Mouse (Mus musculus): Measurements from ENCODE around the gene Pacs1. TPM values are rescaled to one million over a fixed set of nuclear protein-coding genes. Genes with fewer than 3 reads are reported as not detected.
"Not testable (repeated sequence)": the region's sequence is repeated elsewhere in the genome, so short reads cannot be mapped to it uniquely, and the experiment has no call there.

Gene Pacs1
- polyA plus RNA-seq, 1 experiment from 2014 or later: 15.5 TPM

GRCm38 (mm10) chr19:5152261-5152660 is 120.7 kb downstream of the Pacs1 start:
- no peak overlapping the region for H3K9ac ChIP-seq (ENCODE audit: low read length)
- no peaks in the 10 kb centered on the region for H3K27me3 ChIP-seq (ENCODE audit: control insufficient read depth, insufficient read depth, low read length)
- no peak overlapping the region for H3K4me3 ChIP-seq (ENCODE audit: low read length)
- no peak overlapping the region for H3K4me2 ChIP-seq (ENCODE audit: low read depth, low read length)
- H3K9me3 ChIP-seq (replicated peaks; ENCODE audit: control insufficient read depth, low read length): no peaks in the 10 kb centered on the region
- H3K36me3 ChIP-seq (ENCODE audit: control insufficient read depth, insufficient read depth): peaks cover 16% of the 10 kb centered on the region
- ATAC-seq (replicated peaks; ENCODE audit: extremely low read depth, insufficient read depth, low FRiP score): no peak
- 86% methylated on average over 6 of the region's 6 CpGs for WGBS
- H3K4me1 ChIP-seq (ENCODE audit: control insufficient read depth, insufficient read depth, low read length): no peaks in the 10 kb centered on the region
- H3K27ac ChIP-seq (ENCODE audit: low read length): no peak overlapping the region

GRCm38 (mm10) chr19:5151741-5152140 is 121.2 kb downstream of the Pacs1 start:
- H3K36me3 ChIP-seq (ENCODE audit: control insufficient read depth, insufficient read depth): peaks cover 16% of the 10 kb centered on the region
- no peaks in the 10 kb centered on the region for H3K27me3 ChIP-seq (ENCODE audit: control insufficient read depth, insufficient read depth, low read length)
- 88% methylated on average over 5 of the region's 5 CpGs for WGBS
- no peak overlapping the region for H3K4me3 ChIP-seq (ENCODE audit: low read length)
- H3K9ac ChIP-seq (ENCODE audit: low read length): no peak overlapping the region
- ATAC-seq (replicated peaks; ENCODE audit: extremely low read depth, insufficient read depth, low FRiP score): no peak
- no peaks in the 10 kb centered on the region for H3K9me3 ChIP-seq (replicated peaks; ENCODE audit: control insufficient read depth, low read length)
- H3K4me1 ChIP-seq (ENCODE audit: control insufficient read depth, insufficient read depth, low read length): no peaks in the 10 kb centered on the region
- no peak overlapping the region for H3K27ac ChIP-seq (ENCODE audit: low read length)
- no peak overlapping the region for H3K4me2 ChIP-seq (ENCODE audit: low read depth, low read length)

GRCm38 (mm10) chr19:5151331-5151730 is 121.6 kb downstream of the Pacs1 start:
- H3K4me1 ChIP-seq (ENCODE audit: control insufficient read depth, insufficient read depth, low read length): no peaks in the 10 kb centered on the region
- H3K27me3 ChIP-seq (ENCODE audit: control insufficient read depth, insufficient read depth, low read length): no peaks in the 10 kb centered on the region
- WGBS: 38% methylated on average over 3 of the region's 3 CpGs
- no peak overlapping the region for H3K9ac ChIP-seq (ENCODE audit: low read length)
- H3K4me2 ChIP-seq (ENCODE audit: low read depth, low read length): no peak overlapping the region
- no peak for ATAC-seq (replicated peaks; ENCODE audit: extremely low read depth, insufficient read depth, low FRiP score)
- no peaks in the 10 kb centered on the region for H3K9me3 ChIP-seq (replicated peaks; ENCODE audit: control insufficient read depth, low read length)
- H3K27ac ChIP-seq (ENCODE audit: low read length): no peak overlapping the region
- peaks cover 18% of the 10 kb centered on the region for H3K36me3 ChIP-seq (ENCODE audit: control insufficient read depth, insufficient read depth)
- no peak overlapping the region for H3K4me3 ChIP-seq (ENCODE audit: low read length)

- WGBS: 93% methylated on average over 6 of the region's 6 CpGs
Observed at GRCm38 (mm10) chr19:5150358-5150757, 122.6 kb downstream of the Pacs1 start.

GRCm38 (mm10) chr19:5149041-5149440 is 123.9 kb downstream of the Pacs1 start:
- H3K27ac ChIP-seq (ENCODE audit: low read length); H3K4me2 ChIP-seq (ENCODE audit: low read depth, low read length); ATAC-seq (replicated peaks; ENCODE audit: extremely low read depth, insufficient read depth, low FRiP score); H3K9ac ChIP-seq (ENCODE audit: low read length); H3K27me3 ChIP-seq (ENCODE audit: control insufficient read depth, insufficient read depth, low read length); H3K4me3 ChIP-seq (ENCODE audit: low read length); H3K9me3 ChIP-seq (replicated peaks; ENCODE audit: control insufficient read depth, low read length); H3K4me1 ChIP-seq (ENCODE audit: control insufficient read depth, insufficient read depth, low read length): not testable (repeated sequence)
- 74% methylated on average over 6 of the region's 6 CpGs for WGBS
- H3K36me3 ChIP-seq (ENCODE audit: control insufficient read depth, insufficient read depth): peaks cover 15% of the 10 kb centered on the region

More at GRCm38 (mm10) chr19:5150358-5150757, 122.6 kb downstream of the Pacs1 start:
- H3K9me3 ChIP-seq (replicated peaks; ENCODE audit: control insufficient read depth, low read length): no peaks in the 10 kb centered on the region
- H3K27me3 ChIP-seq (ENCODE audit: control insufficient read depth, insufficient read depth, low read length): no peaks in the 10 kb centered on the region
- no peak for ATAC-seq (replicated peaks; ENCODE audit: extremely low read depth, insufficient read depth, low FRiP score)
- H3K4me1 ChIP-seq (ENCODE audit: control insufficient read depth, insufficient read depth, low read length): no peaks in the 10 kb centered on the region
- H3K4me2 ChIP-seq (ENCODE audit: low read depth, low read length): no peak overlapping the region
- no peak overlapping the region for H3K9ac ChIP-seq (ENCODE audit: low read length)
- H3K4me3 ChIP-seq (ENCODE audit: low read length): no peak overlapping the region
- peaks cover 15% of the 10 kb centered on the region for H3K36me3 ChIP-seq (ENCODE audit: control insufficient read depth, insufficient read depth)
- no peak overlapping the region for H3K27ac ChIP-seq (ENCODE audit: low read length)

- H3K4me2 ChIP-seq (ENCODE audit: low read depth, low read length): no peak overlapping the region
- H3K27ac ChIP-seq (ENCODE audit: low read length): no peak overlapping the region
- H3K9me3 ChIP-seq (replicated peaks; ENCODE audit: control insufficient read depth, low read length): no peaks in the 10 kb centered on the region
- no peak overlapping the region for H3K4me3 ChIP-seq (ENCODE audit: low read length)
- H3K27me3 ChIP-seq (ENCODE audit: control insufficient read depth, insufficient read depth, low read length): no peaks in the 10 kb centered on the region
- WGBS: 8% methylated on average over 2 of the region's 2 CpGs
- no peak overlapping the region for H3K9ac ChIP-seq (ENCODE audit: low read length)
- no peak for ATAC-seq (replicated peaks; ENCODE audit: extremely low read depth, insufficient read depth, low FRiP score)
- peaks cover 3% of the 10 kb centered on the region; the same call in 1 of the 2 replicates for H3K4me1 ChIP-seq (ENCODE audit: control insufficient read depth, insufficient read depth, low read length)
- peaks cover 12% of the 10 kb centered on the region for H3K36me3 ChIP-seq (ENCODE audit: control insufficient read depth, insufficient read depth)
Observed at GRCm38 (mm10) chr19:5139640-5140039, 133.3 kb downstream of the Pacs1 start.

- H3K9ac ChIP-seq (ENCODE audit: low read length): no peak overlapping the region
- H3K27ac ChIP-seq (ENCODE audit: low read length): no peak overlapping the region
- no peak overlapping the region for H3K4me3 ChIP-seq (ENCODE audit: low read length)
- no peaks in the 10 kb centered on the region for H3K27me3 ChIP-seq (ENCODE audit: control insufficient read depth, insufficient read depth, low read length)
- no peaks in the 10 kb centered on the region for H3K4me1 ChIP-seq (ENCODE audit: control insufficient read depth, insufficient read depth, low read length)
- 71% methylated on average over 4 of the region's 4 CpGs for WGBS
- H3K9me3 ChIP-seq (replicated peaks; ENCODE audit: control insufficient read depth, low read length): no peaks in the 10 kb centered on the region
- peaks cover 4% of the 10 kb centered on the region; the same call in 1 of the 2 replicates for H3K36me3 ChIP-seq (ENCODE audit: control insufficient read depth, insufficient read depth)
- H3K4me2 ChIP-seq (ENCODE audit: low read depth, low read length): no peak overlapping the region
- ATAC-seq (replicated peaks; ENCODE audit: extremely low read depth, insufficient read depth, low FRiP score): no peak
Observed at GRCm38 (mm10) chr19:5131237-5131636, 141.7 kb downstream of the Pacs1 start.

GRCm38 (mm10) chr19:5129770-5130169 is 143.1 kb downstream of the Pacs1 start:
- no peak overlapping the region for H3K4me2 ChIP-seq (ENCODE audit: low read depth, low read length)
- H3K9me3 ChIP-seq (replicated peaks; ENCODE audit: control insufficient read depth, low read length): no peaks in the 10 kb centered on the region
- no peak overlapping the region for H3K27ac ChIP-seq (ENCODE audit: low read length)
- no peaks in the 10 kb centered on the region for H3K4me1 ChIP-seq (ENCODE audit: control insufficient read depth, insufficient read depth, low read length)
- no peak overlapping the region for H3K4me3 ChIP-seq (ENCODE audit: low read length)
- H3K36me3 ChIP-seq (ENCODE audit: control insufficient read depth, insufficient read depth): peaks cover 2% of the 10 kb centered on the region; the same call in 1 of the 2 replicates
- no peak for ATAC-seq (replicated peaks; ENCODE audit: extremely low read depth, insufficient read depth, low FRiP score)
- WGBS: 33% methylated on average over 1 of the region's 1 CpGs
- H3K9ac ChIP-seq (ENCODE audit: low read length): no peak overlapping the region
- no peaks in the 10 kb centered on the region for H3K27me3 ChIP-seq (ENCODE audit: control insufficient read depth, insufficient read depth, low read length)

- WGBS: 63% methylated on average over 7 of the region's 7 CpGs
- Histone ChIP-seq H3K4me1 (ENCODE audit: control insufficient read depth, insufficient read depth, low read length) (no peaks in the 10 kb centered on the region), H3K27me3 (ENCODE audit: control insufficient read depth, insufficient read depth, low read length) (no peaks in the 10 kb centered on the region; the same call in 1 of the 2 replicates), H3K4me3 (ENCODE audit: low read length) (no peak overlapping the region), H3K9me3 (replicated peaks; ENCODE audit: control insufficient read depth, low read length) (no peaks in the 10 kb centered on the region), H3K4me2 (ENCODE audit: low read depth, low read length) (no peak overlapping the region), H3K9ac (ENCODE audit: low read length) (no peak overlapping the region), H3K27ac (ENCODE audit: low read length) (no peak overlapping the region), H3K36me3 (ENCODE audit: control insufficient read depth, insufficient read depth) (no peaks in the 10 kb centered on the region)
- ATAC-seq (replicated peaks; ENCODE audit: extremely low read depth, insufficient read depth, low FRiP score): no peak
Observed at GRCm38 (mm10) chr19:5124055-5124614, 148.8 kb downstream of the Pacs1 start.

Measured in heart, embryonic 16.5 days (tissue).